Comparison of ENCODE assay signal across 12 mouse cellular contexts in the genomic region with DNA sequence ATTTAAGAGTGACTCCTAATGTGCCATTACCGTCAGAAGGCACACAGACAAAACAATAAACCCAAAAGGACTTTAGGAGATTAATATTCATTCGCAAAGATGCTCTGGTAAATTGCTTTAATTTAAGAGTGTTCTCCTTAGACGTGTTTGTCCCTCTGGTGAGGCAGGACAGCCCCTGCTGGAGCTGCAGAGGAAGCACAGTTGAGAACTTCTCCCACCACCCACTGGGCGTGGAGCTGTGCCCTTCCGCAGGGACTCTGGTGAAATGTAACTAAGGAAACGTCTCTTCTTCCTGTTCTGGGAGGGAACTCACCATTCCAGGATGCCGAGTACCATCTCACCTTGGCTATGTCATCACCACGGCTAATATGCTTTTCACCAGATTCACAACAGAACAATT. TPM values are rescaled to one million over a fixed set of nuclear protein-coding genes. Genes with fewer than 3 reads are reported as not detected.
A peak's percentile ranks its signal among the peaks of the same experiment; 100 is the strongest.
DNase-seq lines count a peak whose midpoint lies in the region; ATAC-seq and TF ChIP-seq lines count a peak whose summit lies in the region.
"Had no signal": no experiment of that assay in that cellular context is flagged by ENCODE, and none has a peak within 500 bp of the region (broad histone marks: within the 10 kb centered on the region; RNA-seq: fewer than 3 reads in every experiment).

No protein-coding gene starts in this region.

- DNase-seq in hindbrain, postnatal 0 days (ENCODE audit: low spot score): peak; percentile 6
- peak; percentile 23 for DNase-seq in retina, postnatal 1 day
- DNase-seq in retina, embryonic 14.5 days (ENCODE audit: low spot score): no peak
- DNase-seq in induced T-regulatory cell, adult 2 months (ENCODE audit: low read depth): peak; percentile 15
- DNase-seq in gastrocnemius, postnatal 25 days: no peak
- no peak for DNase-seq in layer of hippocampus, postnatal 10 days (ENCODE audit: low spot score in 2 of 2)
- DNase-seq in kidney, adult 11 months: no peak

- H3K4me1 ChIP-seq in hindbrain, postnatal 0 days (ENCODE audit: insufficient read depth, low read length): no peaks in the 10 kb centered on the region
- H3K4me1 ChIP-seq in hindbrain, embryonic 12.5 days: no peaks in the 10 kb centered on the region
- H3K4me1 ChIP-seq: stomach, embryonic 15.5 days had no signal

- TF ChIP-seq CTCF in hindbrain, postnatal 0 days (IDR thresholded peaks at IDR 0.05; ENCODE audit: low read depth): peak; percentile 54

- H3K4me2 ChIP-seq in hindbrain, postnatal 0 days (ENCODE audit: low read depth, low read length): no peak overlapping the region
- H3K4me2 ChIP-seq in hindbrain, embryonic 12.5 days (replicated peaks): no peak overlapping the region
- H3K4me2 ChIP-seq: stomach, embryonic 15.5 days had no signal

- no peaks in the 10 kb centered on the region for H3K36me3 ChIP-seq in hindbrain, postnatal 0 days (ENCODE audit: insufficient read depth, low read length)
- H3K36me3 ChIP-seq in hindbrain, embryonic 12.5 days: no peaks in the 10 kb centered on the region
- H3K36me3 ChIP-seq: stomach, embryonic 15.5 days had no signal

- no peak overlapping the region for H3K9ac ChIP-seq in hindbrain, postnatal 0 days (replicated peaks; ENCODE audit: low read length)
- no peak overlapping the region for H3K9ac ChIP-seq in hindbrain, embryonic 12.5 days
- H3K9ac ChIP-seq: stomach, embryonic 15.5 days had no signal

- WGBS in hindbrain, postnatal 0 days: 51% methylated on average over 8 of the region's 8 CpGs
- 56% methylated on average over 8 of the region's 8 CpGs for WGBS in hindbrain, embryonic 12.5 days

- no peak for ATAC-seq in hindbrain, postnatal 0 days
- ATAC-seq in hindbrain, embryonic 12.5 days (ENCODE audit: low FRiP score): no peak

- no peaks in the 10 kb centered on the region for H3K9me3 ChIP-seq in hindbrain, postnatal 0 days (ENCODE audit: low read length)
- no peaks in the 10 kb centered on the region for H3K9me3 ChIP-seq in hindbrain, embryonic 12.5 days (replicated peaks)
- H3K9me3 ChIP-seq: stomach, embryonic 15.5 days had no signal

- no peak overlapping the region for H3K4me3 ChIP-seq in hindbrain, postnatal 0 days (ENCODE audit: low read length)
- H3K4me3 ChIP-seq in hindbrain, embryonic 12.5 days: no peak overlapping the region
- H3K4me3 ChIP-seq: stomach, embryonic 15.5 days had no signal

- no peak overlapping the region for H3K27ac ChIP-seq in hindbrain, postnatal 0 days
- H3K27ac ChIP-seq in hindbrain, embryonic 12.5 days: no peak overlapping the region
- H3K27ac ChIP-seq: stomach, embryonic 15.5 days had no signal

- H3K27me3 ChIP-seq in hindbrain, postnatal 0 days (ENCODE audit: insufficient read depth, low read length): no peaks in the 10 kb centered on the region
- H3K27me3 ChIP-seq in hindbrain, embryonic 12.5 days: no peaks in the 10 kb centered on the region
- H3K27me3 ChIP-seq: stomach, embryonic 15.5 days had no signal

RNA-seq across cellular contexts. Expression of a gene that starts 1.5 kb away (rescaled TPM):
- total RNA-seq in hindbrain, postnatal 0 days (2014; rRNA removed): not detected in 2 replicates
- 0.04 TPM in 1 of 2 replicates, not detected in the other for polyA plus RNA-seq in hindbrain, postnatal 0 days (2015; fragmentation: Nextera tagmentation; extraction: Ambion mirVana)
- polyA plus RNA-seq in hindbrain, embryonic 12.5 days (2016; fragmentation: Nextera tagmentation; extraction: Ambion mirVana): not detected in 2 replicates
- total RNA-seq in gastrocnemius, postnatal 25 days (2021): under 1 TPM in 1 of 2 experiments, not detected in 1; 0.05 TPM
- not detected for total RNA-seq in layer of hippocampus, postnatal 10 days (2021)

RNA-seq across cellular contexts. Expression of a gene that starts 39.3 kb away (rescaled TPM):
- not detected in 2 replicates for total RNA-seq in hindbrain, postnatal 0 days (2014; rRNA removed)
- 0.10 TPM in 1 of 2 replicates, not detected in the other for polyA plus RNA-seq in hindbrain, postnatal 0 days (2015; fragmentation: Nextera tagmentation; extraction: Ambion mirVana)
- not detected in 2 replicates for polyA plus RNA-seq in hindbrain, embryonic 12.5 days (2016; fragmentation: Nextera tagmentation; extraction: Ambion mirVana)
- not detected for total RNA-seq in gastrocnemius, postnatal 25 days (2021)
- total RNA-seq in layer of hippocampus, postnatal 10 days (2021): under 1 TPM; 0.14 to 0.18 TPM
- total RNA-seq: heart, postnatal 10 days had no signal
- polyA plus RNA-seq: large intestine, adult 2 months; limb, embryonic 14.5 days had no signal

Comparison
In these comparisons a context has a peak if more than half of its experiments do, and no peak if none do; other contexts are left out.
1. DNase-seq: peak in hindbrain, postnatal 0 days (single experiment), retina, postnatal 1 day (single experiment) and induced T-regulatory cell, adult 2 months (single experiment); none in retina, embryonic 14.5 days (single experiment), gastrocnemius, postnatal 25 days (single experiment), layer of hippocampus, postnatal 10 days (0 of 2) and kidney, adult 11 months (single experiment).